Mouse (Mus musculus) gastrocnemius, postnatal 25 days (tissue): ENCODE data around the gene Myl9. TPM values are rescaled to one million over a fixed set of nuclear protein-coding genes. Genes with fewer than 3 reads are reported as not detected.

Experiments
- total RNA-seq, 2 experiments: library from RNA; stranded (reverse); gene quantifications; 1 replicate in 1 of 2; 2 replicates in 1 of 2; pipeline ENCODE4 v1.2.3; 2021

The Myl9 gene
- total RNA-seq, 2 experiments from 2014 or later, result 63.4 to 81.7 TPM

Other genes with a start within 250 kb of the Myl9 start
- gene Aar2, start 227.8 kb upstream of the Myl9 start, total RNA-seq, result 10 to 100 TPM; 18.0 to 19.5 TPM
- gene Dlgap4, start 161.7 kb upstream of the Myl9 start, total RNA-seq, result 10 to 100 TPM; 50.4 to 55.7 TPM
- gene Tgif2, start 64.6 kb downstream of the Myl9 start, total RNA-seq, result under 1 TPM; 0.46 to 0.86 TPM
- under 1 TPM; 0.33 to 0.99 TPM for gene 4930518I15Rik, start 82.5 kb downstream of the Myl9 start, total RNA-seq
- gene Rab5if, start 87.7 kb downstream of the Myl9 start, total RNA-seq, result 10 to 100 TPM; 86.8 to 87.6 TPM
- gene Sla2, start 111.8 kb downstream of the Myl9 start, total RNA-seq, result not detected
- gene Ndrg3, start 216.6 kb downstream of the Myl9 start, total RNA-seq, result 10 to 100 TPM; 22.7 to 28.2 TPM
- gene Dsn1, start 231.7 kb downstream of the Myl9 start, total RNA-seq, result 1 to 10 TPM; 1.2 to 1.9 TPM